Mouse (Mus musculus): ENCODE measurements around the gene Pip5k1b. TPM values are rescaled to one million over a fixed set of nuclear protein-coding genes. Genes with fewer than 3 reads are reported as not detected.
A peak's percentile ranks its signal among the peaks of the same experiment; 100 is the strongest.

Pip5k1b gene
- total RNA-seq, 2 experiments from 2014 or later: 28.9 to 29.9 TPM

DNA sequence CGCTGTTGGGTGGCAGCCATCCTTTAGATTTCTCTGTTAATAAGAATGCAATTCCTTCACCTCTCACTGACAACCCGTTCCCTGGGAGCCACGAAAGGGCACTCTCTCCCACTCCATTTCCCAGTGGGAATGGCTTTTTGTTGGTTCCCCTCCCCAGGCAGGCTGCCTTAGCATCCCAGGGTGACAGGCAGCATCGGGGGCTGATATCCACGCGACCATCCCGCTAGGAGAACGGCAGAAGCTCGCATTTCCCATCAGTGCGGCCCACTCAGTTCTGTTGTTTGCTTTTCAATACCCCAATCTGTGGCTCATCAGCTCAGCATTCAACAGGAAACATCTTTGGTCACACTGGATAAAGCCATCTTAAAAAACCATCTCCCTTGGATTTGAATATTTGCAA lies 253.5 kb downstream of the Pip5k1b start:
- intact Hi-C loops (cut with DNase I): no loop called here
- H3K27ac ChIP-seq: no peak overlapping the region
- DNase-seq (ENCODE audit: extremely low spot score in 1 of 2, low spot score in 2 of 2): no peak

GRCm38 (mm10) chr19:24301768-24302148 lies 253.9 kb downstream of the Pip5k1b start:
- no peak overlapping the region for H3K4me3 ChIP-seq
- intact Hi-C loops (cut with DNase I): loop anchor here (1.0 to 2.0 kb wide), 5 partner anchors 176 to 583 kb away; partner anchors contain the start of gene Fam122a
- no peak for TF ChIP-seq CTCF (IDR thresholded peaks at IDR 0.05)
- H3K27ac ChIP-seq: no peak overlapping the region
- no peak for DNase-seq (ENCODE audit: extremely low spot score in 1 of 2, low spot score in 2 of 2)

More for the DNA sequence above, 253.5 kb downstream of the Pip5k1b start:
- no peak for TF ChIP-seq CTCF (IDR thresholded peaks at IDR 0.05)
- H3K4me3 ChIP-seq: no peak overlapping the region

- intact Hi-C loops (cut with DNase I): loop anchor here (1.0 to 2.0 kb wide), 5 partner anchors 176 to 584 kb away; partner anchors contain the start of gene Fam122a
- peak; percentile 47 to 66 for DNase-seq (ENCODE audit: extremely low spot score in 1 of 2, low spot score in 2 of 2)
- peak; percentile 78 for TF ChIP-seq CTCF (IDR thresholded peaks at IDR 0.05)
- Histone ChIP-seq H3K4me3 (0 out of 2 replicates have a peak overlapping the region, but pooled peaks have one; percentile 7), H3K27ac (no peak overlapping the region)
Observed at GRCm38 (mm10) chr19:24300994-24301767, 254.5 kb downstream of the Pip5k1b start.

GRCm38 (mm10) chr19:24293537-24293936 lies 262.1 kb downstream of the Pip5k1b start:
- DNase-seq (ENCODE audit: extremely low spot score in 1 of 2, low spot score in 2 of 2): no peak
- intact Hi-C loops (cut with DNase I): no loop called here
- Histone ChIP-seq H3K4me3 (no peak overlapping the region), H3K27ac (no peak overlapping the region)
- no peak for TF ChIP-seq CTCF (IDR thresholded peaks at IDR 0.05)

DNA sequence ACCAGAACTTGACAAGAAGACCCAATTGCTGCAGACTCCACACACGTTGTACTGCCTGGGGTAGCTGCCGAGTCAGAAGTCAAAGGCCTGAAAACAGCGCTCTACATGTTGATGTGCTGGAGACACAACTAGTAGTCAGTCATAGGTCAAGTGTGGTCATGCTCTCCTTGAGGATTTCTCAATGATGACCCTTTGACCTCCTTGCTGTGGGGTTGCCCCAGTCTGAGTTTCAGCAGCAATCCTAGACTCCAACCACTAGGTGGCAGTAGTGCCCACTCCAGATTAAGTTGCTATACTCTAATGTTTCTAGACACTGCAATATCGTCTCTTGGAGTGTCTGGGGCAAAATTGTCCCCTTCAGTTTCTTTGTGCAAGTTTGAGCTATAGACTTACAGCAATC lies 271.5 kb downstream of the Pip5k1b start:
- intact Hi-C loops (cut with DNase I): loop anchor here (5.0 kb wide), 2 partner anchors 273 to 588 kb away; partner anchors contain the start of gene Pip5k1b
- Histone ChIP-seq H3K27ac (no peak overlapping the region), H3K4me3 (no peak overlapping the region)
- peak; percentile 90 for TF ChIP-seq CTCF (IDR thresholded peaks at IDR 0.05)
- no peak for DNase-seq (ENCODE audit: extremely low spot score in 1 of 2, low spot score in 2 of 2)

DNA sequence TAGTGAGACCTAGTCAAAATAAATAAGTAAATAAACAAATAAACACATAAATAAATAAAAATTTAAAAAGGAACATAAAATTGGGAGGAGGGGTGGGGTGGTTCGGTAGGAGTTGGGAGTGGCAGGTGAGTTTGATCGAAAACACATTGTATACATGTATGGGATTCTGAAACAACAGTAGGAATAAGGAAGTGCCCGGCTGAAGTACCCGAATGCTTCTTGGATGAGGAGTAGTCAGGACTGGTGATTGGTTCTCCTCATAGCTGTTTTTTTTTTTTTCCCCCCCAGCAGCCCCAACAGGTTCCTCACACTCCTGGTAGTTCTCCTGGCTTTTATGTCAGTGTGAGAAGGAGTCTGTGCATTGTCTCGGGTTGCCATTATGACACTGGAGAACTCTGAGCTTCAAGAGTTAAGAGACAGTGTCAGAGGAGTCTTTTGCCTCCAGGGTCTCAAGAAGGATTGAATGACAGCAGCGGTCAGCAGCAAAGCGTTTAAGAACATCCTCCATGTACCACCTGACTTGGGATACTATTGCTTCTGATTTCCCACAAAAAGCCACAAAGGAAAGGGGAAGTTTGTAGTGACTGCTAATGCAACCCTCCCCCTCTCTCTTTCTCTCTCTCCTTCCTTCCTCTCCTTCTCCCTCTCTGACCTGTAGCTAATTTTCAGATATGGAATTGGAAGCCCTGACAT lies 274.2 kb downstream of the Pip5k1b start:
- no peak for TF ChIP-seq CTCF (IDR thresholded peaks at IDR 0.05)
- intact Hi-C loops (cut with DNase I): loop anchor here (5.0 kb wide), 2 partner anchors 276 to 591 kb away; partner anchors contain the start of gene Pip5k1b
- H3K4me3 ChIP-seq: no peak overlapping the region
- no peak overlapping the region for H3K27ac ChIP-seq
- no peak for DNase-seq (ENCODE audit: extremely low spot score in 1 of 2, low spot score in 2 of 2)

DNA sequence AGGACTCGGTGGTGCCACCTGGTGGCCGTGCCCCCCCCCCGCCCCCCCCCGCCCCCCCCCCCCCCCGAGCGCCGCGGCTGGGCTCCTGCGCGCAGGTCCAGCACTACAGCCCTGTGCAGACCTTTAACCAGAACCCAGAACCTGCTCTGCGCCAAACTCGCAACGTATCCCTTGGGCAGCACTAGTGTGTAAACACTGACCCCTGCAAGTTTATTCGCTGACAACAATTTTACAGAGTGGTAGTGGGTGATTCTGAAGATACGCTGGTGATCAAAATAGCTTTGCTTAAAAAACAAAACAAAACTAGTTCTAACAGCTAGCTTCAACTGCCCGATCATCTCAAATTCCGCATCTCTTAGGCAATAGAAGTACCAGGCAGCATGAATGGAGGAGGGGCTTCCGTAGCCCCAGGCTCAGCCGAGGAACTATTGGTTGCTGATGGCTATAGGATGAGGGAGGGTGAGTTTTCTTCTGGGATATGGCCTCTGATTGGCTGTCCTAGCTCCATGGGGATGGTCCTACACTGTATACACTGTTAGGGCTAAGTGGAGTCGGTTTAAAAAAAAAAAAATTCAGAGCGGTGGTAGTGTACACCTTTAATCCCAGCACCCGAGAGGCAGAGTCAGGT lies 275.0 kb downstream of the Pip5k1b start, which contains the start of gene Fxn:
Gene Fxn, minus strand, starts transcription at position 5 of the 628 bp plus-strand sequence.
- DNase-seq (ENCODE audit: extremely low spot score in 1 of 2, low spot score in 2 of 2): no peak
- Histone ChIP-seq H3K4me3 (peak within 1 kb of the TSS; percentile 60), H3K27ac (peak within 1 kb of the TSS; percentile 91)
- peak; percentile 17 for TF ChIP-seq CTCF (IDR thresholded peaks at IDR 0.05)
- intact Hi-C loops (cut with DNase I): loop anchor here (5.0 kb wide), 2 partner anchors 277 to 592 kb away; partner anchors contain the start of gene Pip5k1b

GRCm38 (mm10) chr19:24279706-24280600 lies 275.7 kb downstream of the Pip5k1b start:
- Histone ChIP-seq H3K4me3 (peak overlapping the region; percentile 60), H3K27ac (peak overlapping the region; percentile 91)
- intact Hi-C loops (cut with DNase I): loop anchor here (5.0 to 10.0 kb wide), 3 partner anchors 277 to 592 kb away; partner anchors contain the start of gene Pip5k1b
- peak; percentile 73 to 76 for DNase-seq (ENCODE audit: extremely low spot score in 1 of 2, low spot score in 2 of 2)
- peak; percentile 70 for TF ChIP-seq CTCF (IDR thresholded peaks at IDR 0.05)

- intact Hi-C loops (cut with DNase I): loop anchor here (10.0 kb wide), 1 partner anchor 414 kb away; no protein-coding TSS in a partner anchor
- no peak for TF ChIP-seq CTCF (IDR thresholded peaks at IDR 0.05)
- H3K27ac ChIP-seq: no peak overlapping the region
- H3K4me3 ChIP-seq: no peak overlapping the region
- no peak for DNase-seq (ENCODE audit: extremely low spot score in 1 of 2, low spot score in 2 of 2)
Observed at GRCm38 (mm10) chr19:24278859-24279258, 276.8 kb downstream of the Pip5k1b start.

- no peak for TF ChIP-seq CTCF (IDR thresholded peaks at IDR 0.05)
- intact Hi-C loops (cut with DNase I): loop anchor here (10.0 kb wide), 1 partner anchor 409 kb away; no protein-coding TSS in a partner anchor
Observed at GRCm38 (mm10) chr19:24274281-24274680, 281.4 kb downstream of the Pip5k1b start.

More at GRCm38 (mm10) chr19:24274281-24274680, 281.4 kb downstream of the Pip5k1b start:
- H3K27ac ChIP-seq: no peak overlapping the region
- DNase-seq (ENCODE audit: extremely low spot score in 1 of 2, low spot score in 2 of 2): no peak
- H3K4me3 ChIP-seq: no peak overlapping the region
